In the genomic region with DNA sequence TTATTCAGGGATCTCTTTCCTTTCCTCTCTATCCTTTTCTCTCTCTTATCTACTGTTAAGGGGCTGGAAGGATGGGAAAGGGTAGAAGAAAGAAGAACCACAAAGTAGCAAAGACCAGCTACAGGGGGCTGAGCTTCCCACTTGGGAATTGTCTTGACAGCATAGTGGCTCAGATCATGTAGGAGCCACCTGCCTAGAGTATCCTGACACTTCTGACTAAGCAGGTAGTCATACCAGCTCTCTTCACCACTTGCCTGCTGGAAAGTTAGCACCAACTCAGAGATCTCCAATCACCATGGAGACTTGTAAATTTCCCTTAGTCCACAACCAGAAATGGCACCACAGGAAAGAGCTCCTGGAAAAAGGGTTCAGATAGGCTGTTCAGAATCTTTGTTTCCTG, we compare ENCODE assay signal across 21 mouse cellular contexts. TPM values are rescaled to one million over a fixed set of nuclear protein-coding genes. Genes with fewer than 3 reads are reported as not detected.
DNase-seq lines count a peak whose midpoint lies in the region; ATAC-seq and TF ChIP-seq lines count a peak whose summit lies in the region.
"Had no signal": no experiment of that assay in that cellular context is flagged by ENCODE, and none has a peak within 500 bp of the region (broad histone marks: within the 10 kb centered on the region; RNA-seq: fewer than 3 reads in every experiment).

No protein-coding gene starts in this region.

- TF ChIP-seq CTCF in C2C12 (IDR thresholded peaks at IDR 0.05; ENCODE audit: control insufficient read depth, insufficient read depth, insufficient read length), result no peak
- TF ChIP-seq CTCF in embryonic fibroblast, embryonic 13.5 days (IDR thresholded peaks at IDR 0.05; ENCODE audit: borderline replicate concordance, insufficient read depth, low read length), result no peak

- H3K27me3 ChIP-seq in kidney, embryonic 16.5 days (ENCODE audit: insufficient read depth, low read length), result no peaks in the 10 kb centered on the region
- H3K27me3 ChIP-seq in C2C12 (ENCODE audit: control insufficient read depth, insufficient read depth, insufficient read length), result no peaks in the 10 kb centered on the region
- H3K27me3 ChIP-seq: embryonic facial prominence, embryonic 15.5 days; forebrain, embryonic 15.5 days had no signal

- no peak for TF ChIP-seq POLR2A in embryonic fibroblast, embryonic 13.5 days (IDR thresholded peaks at IDR 0.05; ENCODE audit: low read depth, low read length)

- H3K9ac ChIP-seq in kidney, embryonic 16.5 days (replicated peaks; ENCODE audit: low read length), result no peak overlapping the region
- H3K9ac ChIP-seq: embryonic facial prominence, embryonic 13.5 days; embryonic facial prominence, embryonic 15.5 days; forebrain, embryonic 13.5 days; forebrain, embryonic 15.5 days; forebrain, postnatal 0 days had no signal

- peaks cover 13% of the 10 kb centered on the region for H3K9me3 ChIP-seq in kidney, embryonic 16.5 days (ENCODE audit: low read length)
- H3K9me3 ChIP-seq: embryonic facial prominence, embryonic 15.5 days; forebrain, embryonic 13.5 days; forebrain, embryonic 15.5 days had no signal

- H3K27ac ChIP-seq in kidney, embryonic 16.5 days (ENCODE audit: low read length), result peak overlapping the region; percentile 34; the same call in 1 of the 2 replicates
- H3K27ac ChIP-seq in embryonic fibroblast, embryonic 13.5 days (ENCODE audit: insufficient read depth, low read length), result peak overlapping the region; percentile 73
- H3K27ac ChIP-seq: embryonic facial prominence, embryonic 13.5 days; embryonic facial prominence, embryonic 15.5 days; forebrain, embryonic 13.5 days; forebrain, embryonic 15.5 days had no signal

- H3K79me3 ChIP-seq in C2C12 (ENCODE audit: low read depth), result no peaks in the 10 kb centered on the region

- H3K79me2 ChIP-seq in C2C12 (ENCODE audit: control insufficient read depth, insufficient read depth), result no peaks in the 10 kb centered on the region

- ATAC-seq in kidney, embryonic 16.5 days (ENCODE audit: low FRiP score, low TSS enrichment), result no peak
- ATAC-seq: forebrain, embryonic 13.5 days; forebrain, embryonic 15.5 days; forebrain, postnatal 0 days had no signal

- no peak overlapping the region for H3K4me2 ChIP-seq in kidney, embryonic 16.5 days (replicated peaks; ENCODE audit: low read depth, low read length)
- H3K4me2 ChIP-seq: embryonic facial prominence, embryonic 13.5 days; embryonic facial prominence, embryonic 15.5 days; forebrain, embryonic 13.5 days; forebrain, embryonic 15.5 days had no signal

- H3K4me1 ChIP-seq in kidney, embryonic 16.5 days (ENCODE audit: insufficient read depth, low read length), result peaks cover 33% of the 10 kb centered on the region
- H3K4me1 ChIP-seq in embryonic fibroblast, embryonic 13.5 days (ENCODE audit: control insufficient read depth, insufficient read depth, low read length), result peaks cover 5% of the 10 kb centered on the region
- H3K4me1 ChIP-seq: forebrain, embryonic 13.5 days; forebrain, embryonic 15.5 days had no signal

- no peak overlapping the region for H3K4me3 ChIP-seq in kidney, embryonic 16.5 days (ENCODE audit: low read length)
- no peak overlapping the region for H3K4me3 ChIP-seq in C2C12 (ENCODE audit: insufficient read depth, poor library complexity, severe bottlenecking)
- H3K4me3 ChIP-seq in embryonic fibroblast, embryonic 13.5 days (ENCODE audit: insufficient read depth, low read length), result no peak overlapping the region
- H3K4me3 ChIP-seq: embryonic facial prominence, embryonic 13.5 days; embryonic facial prominence, embryonic 15.5 days; forebrain, embryonic 13.5 days; forebrain, embryonic 15.5 days had no signal

- H3K36me3 ChIP-seq in kidney, embryonic 16.5 days (ENCODE audit: insufficient read depth, low read length), result no peaks in the 10 kb centered on the region
- no peaks in the 10 kb centered on the region for H3K36me3 ChIP-seq in C2C12 (ENCODE audit: control insufficient read depth, insufficient read depth)
- H3K36me3 ChIP-seq: embryonic facial prominence, embryonic 13.5 days; embryonic facial prominence, embryonic 15.5 days; forebrain, embryonic 15.5 days had no signal

- no peak for DNase-seq in kidney, adult 9 months
- DNase-seq in 3T3-L1 (ENCODE audit: low read depth, low spot score), result peak; percentile 81
- no peak for DNase-seq in lung, postnatal 10 days
- no peak for DNase-seq in urinary bladder, postnatal 25 days (ENCODE audit: low spot score)
- DNase-seq: adrenal gland, adult 2 months; adrenal gland, postnatal 10 days; adrenal gland, postnatal 25 days; B cell, adult 2 months; cerebellum, adult 11-12 months; cerebellum, adult 2 months; cerebellum, adult 9-10 months; cerebellum, postnatal 10 days; cerebellum, postnatal 25 days; forebrain, postnatal 0 days had no signal

- H3ac ChIP-seq in C2C12 (ENCODE audit: control insufficient read depth, insufficient read length, low read depth), result no peak overlapping the region

TF ChIP-seq in C2C12, 6 proteins besides CTCF, POLR2A, EP300 and RAD21:
- TF ChIP-seq MYOG (IDR thresholded peaks at IDR 0.05; ENCODE audit: control insufficient read depth, extremely low read depth, insufficient read length) (no peak), FOSL1 (IDR thresholded peaks at IDR 0.05; ENCODE audit: insufficient read depth, low read length, poor library complexity, severe bottlenecking) (peak; percentile 53), MYOD1 (IDR thresholded peaks at IDR 0.05; ENCODE audit: control insufficient read depth, insufficient read length, low read depth) (peak; percentile 81), CEBPB (IDR thresholded peaks at IDR 0.05; ENCODE audit: low read depth) (no peak)

RNA-seq across cellular contexts. Expression of a gene that starts 46.9 kb away (rescaled TPM):
- 45.5 and 45.7 TPM in 2 replicates for polyA plus RNA-seq in kidney, embryonic 16.5 days (2015; fragmentation: Nextera tagmentation; extraction: Ambion mirVana)
- 41.9 TPM for polyA plus RNA-seq in C2C12 (2012; fragmentation: generic; extraction: Trizol)
- polyA plus RNA-seq in embryonic fibroblast, embryonic 13.5 days (2011; ENCODE audit: insufficient read length, low read depth, missing spikeins), result 88.5 and 106 TPM in 2 replicates
